Mouse (Mus musculus) lung, postnatal 0 days (tissue): ENCODE measurements around the gene Slc9c1. TPM values are rescaled to one million over a fixed set of nuclear protein-coding genes. Genes with fewer than 3 reads are reported as not detected.

ENCODE experiments used
- ATAC-seq: fragments of 200-750 bp; cut with Nextera tagmentation; 2 replicates; pipeline ENCODE4 v1.8.0; 2017; ENCODE audit warnings: moderate library complexity
- DNase-seq: peaks from one replicate; pipeline ENCODE4 v3.0.0-alpha.2; 2016; ENCODE audit warnings: low spot score
- H3K27ac ChIP-seq: fragments of 300-500 bp; sonication (generic); 2 replicates; pipeline ENCODE4 v1.5.1; 2014; ENCODE audit warnings: antibody characterized with exemption, mild to moderate bottlenecking, low read length, mixed read lengths
- H3K27me3 ChIP-seq: fragments of 300-500 bp; sonication (generic); replicated peaks from 2 replicates; pipeline ENCODE4 v1.6.1; 2014; ENCODE audit warnings: low read length, mixed read lengths; ENCODE audit not compliant: insufficient read depth
- H3K36me3 ChIP-seq: fragments of 300-500 bp; sonication (generic); 2 replicates; pipeline ENCODE4 v1.6.1; 2014; ENCODE audit warnings: low read length, mixed read lengths; ENCODE audit not compliant: insufficient read depth
- H3K4me1 ChIP-seq: fragments of 300-500 bp; sonication (generic); 2 replicates; pipeline ENCODE4 v1.6.1; 2014; ENCODE audit warnings: antibody characterized with exemption, low read depth, low read length, mixed read lengths; ENCODE audit not compliant: insufficient read depth
- H3K4me2 ChIP-seq: fragments of 300-500 bp; sonication (generic); replicated peaks from 2 replicates; pipeline ENCODE4 v1.6.1; 2014; ENCODE audit warnings: low read depth, mild to moderate bottlenecking, low read length, moderate library complexity, mixed read lengths
- H3K4me3 ChIP-seq: fragments of 300-500 bp; sonication (generic); 2 replicates; pipeline ENCODE4 v1.5.1; 2014; ENCODE audit warnings: low read depth, low read length
- H3K9ac ChIP-seq: fragments of 300-500 bp; sonication (generic); replicated peaks from 2 replicates; pipeline ENCODE4 v1.6.1; 2014; ENCODE audit warnings: low read depth, mild to moderate bottlenecking
- H3K9me3 ChIP-seq: fragments of 300-500 bp; sonication (generic); 2 replicates; pipeline ENCODE4 v1.6.1; 2016; ENCODE audit warnings: low read length, mixed read lengths
- CTCF ChIP-seq: IDR thresholded peaks from 2 replicates; pipeline ENCODE4 v1.5.1; 2016; ENCODE audit warnings: antibody characterized with exemption, mild to moderate bottlenecking
- EP300 ChIP-seq: IDR thresholded peaks from 2 replicates; pipeline ENCODE4 v1.6.1; 2016; ENCODE audit warnings: antibody characterized with exemption, mild to moderate bottlenecking, control low read depth
- WGBS: fragments of 180-500 bp; shearing (Covaris S2); extraction: QIAGEN DNeasy Blood & Tissue Kit; methylation state at CpG from one replicate; pipeline ENCODE4 v1.1.7; 2014; 5-methylcytosine and 5-hydroxymethylcytosine counted together
- polyA plus RNA-seq: library from polyadenylated mRNA; unstranded; fragments of >200 nt; fragmentation: Nextera tagmentation; extraction: Ambion mirVana; gene quantifications from 2 replicates; pipeline ENCODE4 v1.2.1, GENCODE M21; 2015

The Slc9c1 gene
- polyA plus RNA-seq, 1 experiment from 2014 or later, result not detected

GRCm38 (mm10) chr16:45653009-45653933 is 118.2 kb downstream of the Slc9c1 start:
- ATAC-seq, result peak; percentile 27
- 18% methylated on average over 17 of the region's 17 CpGs for WGBS
- Histone ChIP-seq H3K36me3 (no peaks in the 10 kb centered on the region), H3K27me3 (no peaks in the 10 kb centered on the region), H3K4me1 (peaks cover 5% of the 10 kb centered on the region; the same call in 1 of the 2 replicates), H3K4me3 (peak overlapping the region; percentile 32), H3K9ac (0 out of 2 replicates have a peak overlapping the region, but pooled peaks have one; percentile 12), H3K4me2 (peak overlapping the region; percentile 63), H3K27ac (no peak overlapping the region), H3K9me3 (no peaks in the 10 kb centered on the region)
- no peak for DNase-seq
- TF ChIP-seq CTCF (peak; percentile 17; the same call in 1 of the 2 replicates), EP300 (no peak)

- peak; percentile 90 for ATAC-seq
- Histone ChIP-seq H3K9me3 (no peaks in the 10 kb centered on the region), H3K27ac (no peak within 1 kb of the TSS), H3K4me2 (peak within 1 kb of the TSS; percentile 63), H3K4me1 (peaks cover 5% of the 10 kb centered on the region; the same call in 1 of the 2 replicates), H3K36me3 (no peaks in the 10 kb centered on the region), H3K27me3 (no peaks in the 10 kb centered on the region), H3K4me3 (peak within 1 kb of the TSS; percentile 32), H3K9ac (0 out of 2 replicates have a peak within 1 kb of the TSS, but pooled peaks have one; percentile 12)
- TF ChIP-seq CTCF, result no peak
- no peak for TF ChIP-seq EP300
- peak; percentile 57 for DNase-seq
- 8% methylated on average over 20 of the region's 20 CpGs for WGBS
Measured at GRCm38 (mm10) chr16:45653934-45654332, 118.8 kb downstream of the Slc9c1 start, which contains the start of gene BC016579. TSS of gene BC016579 (minus strand) at chr16:45654068.

- no peak overlapping the region for H3K4me3 ChIP-seq
- no peak overlapping the region for H3K27ac ChIP-seq
- no peaks in the 10 kb centered on the region for H3K36me3 ChIP-seq
- no peak for DNase-seq
- WGBS, result 67% methylated on average over 9 of the region's 9 CpGs
- peak overlapping the region; percentile 63; the same call in 1 of the 2 replicates for H3K4me2 ChIP-seq
- H3K9me3 ChIP-seq, result no peaks in the 10 kb centered on the region
- no peaks in the 10 kb centered on the region for H3K27me3 ChIP-seq
- no peak for TF ChIP-seq EP300
- TF ChIP-seq CTCF, result no peak
- no peak overlapping the region for H3K9ac ChIP-seq
- peaks cover 5% of the 10 kb centered on the region; the same call in 1 of the 2 replicates for H3K4me1 ChIP-seq
- ATAC-seq, result no peak
Measured at GRCm38 (mm10) chr16:45654465-45654864, 119.4 kb downstream of the Slc9c1 start.

Other genes with a start within 250 kb of the Slc9c1 start
- gene Cd200, start 126.3 kb upstream of the Slc9c1 start, polyA plus RNA-seq, result 338 and 424 TPM in 2 replicates
- gene Gm609, start 42.3 kb upstream of the Slc9c1 start, polyA plus RNA-seq, result 0.07 TPM in 1 of 2 replicates, not detected in the other
- not detected in 2 replicates for gene Gm17783, start 3.3 kb upstream of the Slc9c1 start, polyA plus RNA-seq
- gene Gcsam, start 75.1 kb downstream of the Slc9c1 start, polyA plus RNA-seq, result 0.10 and 0.26 TPM in 2 replicates
- 0.30 and 0.31 TPM in 2 replicates for gene BC016579, start 118.8 kb downstream of the Slc9c1 start, polyA plus RNA-seq
- gene Tmprss7, start 158.3 kb downstream of the Slc9c1 start, polyA plus RNA-seq, result 0.10 and 0.13 TPM in 2 replicates
- 0.53 and 0.76 TPM in 2 replicates for gene Tagln3, start 189.3 kb downstream of the Slc9c1 start, polyA plus RNA-seq
- gene Abhd10, start 207.6 kb downstream of the Slc9c1 start, polyA plus RNA-seq, result 21.3 and 21.7 TPM in 2 replicates